Mouse (Mus musculus): ENCODE data around the gene Ppp1cc. TPM values are rescaled to one million over a fixed set of nuclear protein-coding genes. Genes with fewer than 3 reads are reported as not detected.
"Not testable (repeated sequence)": the region's sequence is repeated elsewhere in the genome, so short reads cannot be mapped to it uniquely, and the experiment has no call there.

The Ppp1cc gene
- total RNA-seq, 1 experiment from 2014 or later: 182 TPM

DNA sequence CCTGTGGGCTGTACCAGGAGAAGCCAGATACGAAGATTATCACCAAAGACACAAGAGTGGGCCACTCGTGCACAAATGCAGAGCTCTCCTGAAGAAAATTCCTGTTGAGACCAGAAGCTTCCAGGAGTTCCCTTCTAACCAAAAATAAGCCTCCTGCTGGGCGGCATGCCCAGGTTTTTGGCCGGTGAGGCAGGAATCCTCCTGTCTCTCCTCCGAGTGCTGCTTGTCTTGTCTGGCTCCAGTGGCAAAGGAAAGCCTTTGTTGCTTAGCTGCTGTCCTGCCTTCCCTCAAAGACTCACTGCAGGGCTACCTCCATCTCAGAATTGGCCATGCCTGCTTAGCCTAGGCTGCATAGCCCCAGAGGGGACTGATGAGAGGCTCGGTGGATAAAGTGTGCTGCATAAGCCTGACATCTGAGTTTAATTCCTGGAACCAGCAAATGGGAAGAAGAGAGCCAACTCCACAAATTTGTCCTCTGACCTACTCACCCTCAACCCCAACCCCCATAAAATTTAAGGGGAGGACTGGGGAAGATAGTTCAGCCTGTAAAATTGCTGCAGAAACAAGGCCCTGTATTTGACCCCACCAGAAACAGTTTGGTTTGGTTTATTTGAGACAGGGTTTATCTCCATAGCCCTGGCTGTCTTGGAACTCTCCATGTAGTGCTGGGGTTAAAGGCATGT, 7.3 kb downstream of the Ppp1cc start:
- DNase-seq: no peak

DNA sequence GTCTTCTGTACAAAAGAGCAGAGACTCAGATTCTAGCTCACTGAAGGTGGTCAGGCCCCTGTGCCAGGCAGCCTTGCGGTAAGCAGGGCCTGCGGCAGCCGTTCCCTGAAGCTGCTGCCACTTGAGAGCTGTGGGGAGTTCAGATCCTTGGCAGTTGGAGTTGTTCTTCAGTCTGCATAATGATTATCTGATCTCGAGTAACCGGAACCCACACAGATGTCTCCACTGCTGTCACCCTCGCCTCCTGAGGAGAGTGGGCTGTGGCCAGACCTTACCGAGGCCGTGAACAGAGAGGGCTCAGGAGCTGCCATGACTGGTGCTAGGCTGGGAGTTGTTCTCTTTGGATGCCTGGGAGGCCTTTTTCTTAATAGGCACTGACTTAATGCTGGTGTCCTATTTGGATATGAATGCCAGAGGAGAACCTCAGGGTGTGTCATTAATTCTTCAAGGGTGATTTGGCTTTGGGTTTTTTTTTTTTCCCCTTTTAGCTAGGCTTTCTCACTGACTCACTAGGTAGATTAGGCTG, 8.6 kb downstream of the Ppp1cc start:
- DNase-seq: no peak

DNA sequence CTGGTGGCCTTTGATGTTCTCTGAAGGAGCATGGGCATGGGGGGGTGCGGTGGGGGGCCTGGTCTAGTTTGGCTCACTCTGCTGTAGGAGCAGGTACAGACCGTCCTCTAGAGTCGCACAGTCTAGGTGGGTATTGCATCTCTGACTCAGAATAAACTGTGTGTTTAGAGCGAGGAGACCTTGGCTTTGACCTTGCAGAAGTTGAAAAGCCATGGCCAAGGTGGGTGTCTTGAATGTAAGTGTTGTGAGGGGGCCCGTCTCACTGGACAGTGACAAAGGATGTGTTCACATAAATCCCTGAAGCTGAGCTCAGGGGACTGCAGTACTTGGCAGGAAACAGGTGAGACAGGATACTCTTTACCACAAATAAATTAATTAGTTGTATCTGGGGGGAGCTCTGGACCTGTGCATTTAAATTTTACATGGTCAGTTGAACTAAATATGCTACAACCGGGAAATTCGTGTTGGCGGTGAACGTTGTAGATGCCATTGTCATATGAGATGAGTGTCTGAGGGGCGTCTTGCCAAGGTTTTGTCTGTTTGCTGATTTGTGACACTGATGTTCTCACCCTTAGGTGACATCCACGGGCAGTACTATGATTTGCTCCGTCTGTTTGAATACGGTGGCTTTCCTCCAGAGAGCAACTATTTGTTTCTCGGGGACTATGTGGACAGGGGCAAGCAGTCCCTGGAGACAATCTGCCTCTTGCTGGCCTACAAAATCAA, 10.4 kb downstream of the Ppp1cc start:
- no peak for DNase-seq

GRCm38 (mm10) chr5:122171058-122171457, 13.0 kb downstream of the Ppp1cc start:
- no peak for DNase-seq

GRCm38 (mm10) chr5:122175402-122175801, 17.3 kb downstream of the Ppp1cc start:
- no peak for DNase-seq

GRCm38 (mm10) chr5:122175961-122176360, 17.9 kb downstream of the Ppp1cc start:
- DNase-seq: no peak

GRCm38 (mm10) chr5:122176398-122176797, 18.3 kb downstream of the Ppp1cc start:
- peak; percentile 48 for DNase-seq

- DNase-seq: no peak
Observed at GRCm38 (mm10) chr5:122179665-122180064, 21.6 kb downstream of the Ppp1cc start.

- DNase-seq: no peak
Observed at GRCm38 (mm10) chr5:122184283-122184806, 26.3 kb downstream of the Ppp1cc start.

GRCm38 (mm10) chr5:122184858-122185257, 26.8 kb downstream of the Ppp1cc start:
- DNase-seq: not testable (repeated sequence)

DNA sequence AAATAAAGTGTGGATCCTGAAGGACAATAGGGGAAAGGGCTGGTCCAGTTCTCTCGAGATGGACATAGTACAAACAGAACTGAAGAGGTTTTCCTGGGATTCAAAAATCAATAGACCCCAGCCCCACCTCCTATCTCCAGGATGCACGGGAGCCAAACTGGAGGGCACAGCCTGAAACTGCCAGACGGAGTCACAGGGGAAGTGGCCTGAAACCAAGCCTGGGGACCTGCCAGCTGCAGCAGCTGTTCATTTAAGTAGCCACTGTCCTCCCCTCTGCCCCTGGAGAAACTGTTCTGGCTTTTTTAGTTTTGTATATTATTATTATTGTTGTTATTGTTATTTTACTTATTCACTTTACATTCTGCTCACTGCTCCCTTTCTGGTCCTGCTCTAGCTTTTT, 31.0 kb downstream of the Ppp1cc start:
- DNase-seq: no peak

- no peak for DNase-seq
Observed at GRCm38 (mm10) chr5:122190465-122190864, 32.4 kb downstream of the Ppp1cc start.

- DNase-seq: no peak
Observed at GRCm38 (mm10) chr5:122191269-122192063, 33.4 kb downstream of the Ppp1cc start.

GRCm38 (mm10) chr5:122192347-122192746, 34.3 kb downstream of the Ppp1cc start:
- no peak for DNase-seq

- no peak for DNase-seq
Observed at GRCm38 (mm10) chr5:122200872-122201271, 42.8 kb downstream of the Ppp1cc start.

DNA sequence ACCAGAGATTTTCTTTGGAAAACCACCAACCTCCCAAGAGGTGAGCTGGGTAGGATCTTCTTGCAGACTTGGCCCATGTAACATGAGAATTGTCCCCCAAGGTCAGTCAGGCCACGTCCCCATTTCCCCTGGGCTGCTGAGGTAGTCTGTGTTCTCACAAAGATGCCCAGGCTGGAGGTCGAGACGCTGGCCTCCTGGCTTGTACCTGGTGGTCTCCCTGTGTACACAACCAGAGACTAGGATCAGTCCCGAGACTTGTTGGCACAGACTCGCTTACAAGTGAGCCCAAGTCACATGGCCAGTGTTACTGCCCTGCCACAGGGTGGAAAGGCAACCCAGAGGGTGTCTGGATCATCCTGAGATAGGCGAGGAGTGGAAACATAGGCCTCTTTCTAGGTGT, 43.8 kb downstream of the Ppp1cc start:
- no peak for DNase-seq

DNA sequence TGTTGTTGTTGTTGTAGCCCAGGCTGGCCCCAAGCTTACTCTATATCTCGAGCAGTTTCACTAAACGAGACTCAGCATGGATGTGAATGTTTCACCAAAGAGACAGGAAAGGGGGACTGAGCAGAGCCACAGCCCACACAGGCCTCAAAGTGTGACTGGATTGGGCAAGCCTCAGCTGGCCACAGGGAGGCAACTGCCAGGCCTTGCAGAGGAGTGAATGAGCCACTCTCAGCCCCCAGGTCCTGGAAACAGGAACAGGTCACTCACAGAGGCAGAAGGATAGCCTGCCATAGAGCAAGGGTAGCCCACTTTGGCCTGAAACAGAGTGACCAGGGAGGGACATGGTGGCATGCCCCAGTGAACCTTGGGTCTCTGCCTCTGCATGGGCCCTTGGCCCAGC, 46.1 kb downstream of the Ppp1cc start:
- no peak for DNase-seq

GRCm38 (mm10) chr5:122206475-122206874, 48.4 kb downstream of the Ppp1cc start, which contains the start of gene Hvcn1:
TSS of gene Hvcn1 (plus strand) at chr5:122206804.
- no peak for DNase-seq

- no peak for DNase-seq
Observed at GRCm38 (mm10) chr5:122208909-122209308, 50.8 kb downstream of the Ppp1cc start.

DNA sequence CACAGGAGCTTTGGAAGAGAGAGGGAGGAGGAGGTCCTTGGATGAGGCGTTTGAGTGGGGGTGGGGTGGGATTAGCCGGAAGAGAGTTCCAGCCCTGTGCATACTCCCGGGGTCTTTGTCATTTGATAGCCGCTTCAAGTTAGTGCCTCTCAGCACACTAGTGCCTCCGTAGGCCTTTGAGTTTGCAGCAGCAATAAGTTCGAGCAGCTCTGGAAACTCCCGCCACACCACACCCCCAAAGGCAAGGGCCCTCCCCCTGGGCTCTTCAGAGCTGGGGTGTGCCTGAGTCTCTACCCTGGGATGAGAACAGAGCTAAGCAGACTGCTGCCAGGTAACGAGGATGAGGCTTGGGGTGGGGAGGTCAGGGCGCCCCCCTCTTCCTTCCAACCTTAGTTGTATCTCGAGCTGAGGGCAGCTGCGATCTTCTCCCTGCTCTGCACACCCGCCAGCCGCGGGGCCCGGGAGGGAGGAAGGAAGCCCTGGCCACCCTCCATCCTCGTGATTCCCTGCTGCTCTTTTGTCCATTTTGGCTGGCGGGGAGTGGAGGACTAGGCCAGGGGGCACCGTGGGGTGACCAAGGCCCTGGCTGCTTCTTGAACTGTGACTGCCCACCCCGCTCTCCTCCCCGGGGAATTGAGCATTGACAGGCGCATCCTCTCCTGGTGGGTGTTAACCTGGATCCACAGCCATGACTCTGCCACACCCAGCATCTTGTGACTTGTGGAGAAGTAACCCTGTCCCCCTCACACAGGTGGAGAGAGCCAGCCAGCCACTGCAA, 51.7 kb downstream of the Ppp1cc start:
- peak; percentile 18 for DNase-seq

GRCm38 (mm10) chr5:122210890-122211289, 52.8 kb downstream of the Ppp1cc start:
- no peak for DNase-seq

DNA sequence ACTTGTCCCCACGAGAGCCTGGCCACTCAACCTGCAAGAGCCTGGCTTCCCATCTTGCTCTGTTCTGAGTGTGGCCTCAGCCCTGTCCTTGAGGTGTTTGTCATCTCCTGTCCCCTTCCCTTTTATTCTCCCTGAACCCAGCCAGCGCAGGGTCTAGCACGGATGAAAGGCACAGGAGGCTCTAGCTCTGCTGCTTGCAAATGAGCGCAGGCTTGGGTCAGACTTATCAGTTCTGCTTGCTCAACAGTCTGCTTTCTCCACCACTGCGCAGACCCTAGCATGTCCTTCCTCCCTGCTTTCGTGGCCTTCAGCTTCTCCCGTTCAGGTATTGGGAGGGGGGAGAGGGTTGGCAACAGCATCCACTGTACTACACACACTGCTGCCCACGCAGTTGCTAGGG, 54.0 kb downstream of the Ppp1cc start:
- DNase-seq: no peak
